Mouse (Mus musculus) testis, adult 10 weeks (tissue): ENCODE data around the gene Hint3. TPM values are rescaled to one million over a fixed set of nuclear protein-coding genes. Genes with fewer than 3 reads are reported as not detected.

ENCODE experiments used
- polyA plus RNA-seq: library from polyadenylated mRNA; stranded (reverse); fragments of 350-450 nt; fragmentation: Illumina TruSeq; extraction: RNeasy Lipid Tissue Mini Kit (QIAGEN cat#74804); gene quantifications from one replicate; pipeline ENCODE4 v1.2.3, GENCODE M21; 2014; ENCODE audit warnings: low read depth, low replicate concordance

Hint3 gene
- polyA plus RNA-seq = 41.9 TPM

DNA sequence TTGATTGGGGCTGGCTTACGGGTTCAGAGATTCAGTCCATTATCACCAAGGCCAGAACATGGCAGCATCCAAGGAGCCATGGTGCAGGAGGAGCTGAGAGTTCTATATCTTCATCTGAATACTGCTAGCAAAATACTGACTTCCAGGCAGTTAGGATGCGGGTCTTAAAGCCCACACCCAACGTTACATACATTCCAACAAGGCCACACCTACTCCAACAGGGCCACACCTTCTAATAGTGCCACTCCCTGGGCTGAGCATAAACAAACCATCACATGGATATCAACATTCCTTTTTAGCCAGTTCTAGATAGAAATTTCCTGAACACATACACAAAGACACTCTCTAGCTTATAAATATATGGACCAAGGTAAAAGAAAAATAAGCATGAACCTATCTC lies at the start of gene Hint3:
TSS of gene Hint3 (minus strand) at position 120 of the 400 bp plus-strand sequence.

DNA sequence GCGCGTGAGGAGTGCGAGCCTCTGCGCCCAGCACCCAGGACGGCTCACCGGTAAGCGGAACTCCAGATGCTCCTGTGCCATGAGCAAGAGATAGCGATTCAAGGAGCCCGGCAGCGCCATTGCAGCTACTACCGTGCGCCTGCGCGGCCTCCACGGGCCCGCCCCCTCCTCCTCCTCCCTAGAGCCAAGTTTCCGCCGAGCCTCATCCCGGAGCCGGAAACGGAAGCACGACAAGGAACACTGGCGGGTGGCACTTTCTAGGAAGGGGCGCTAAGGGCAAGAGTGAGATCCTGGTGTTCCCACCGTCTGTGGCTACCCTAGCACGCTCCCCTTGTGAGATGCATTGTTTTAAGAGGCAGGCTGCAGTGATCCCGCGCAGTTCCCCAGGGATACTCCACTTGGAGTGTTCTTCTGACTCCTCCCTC lies 28.9 kb downstream of the Hint3 start, which contains the start of gene Trmt11:
TSS of gene Trmt11 (minus strand) at position 208 of the 425 bp plus-strand sequence.

Other genes with a start within 250 kb of the Hint3 start
- gene Trmt11, start 28.9 kb downstream of the Hint3 start, polyA plus RNA-seq = 9.7 TPM
- 36.0 TPM for gene Ncoa7, start 173.7 kb upstream of the Hint3 start, polyA plus RNA-seq
- 0.91 TPM for gene Hey2, start 213.2 kb upstream of the Hint3 start, polyA plus RNA-seq